Mouse (Mus musculus): ENCODE data around the gene Rapgef2. TPM values are rescaled to one million over a fixed set of nuclear protein-coding genes. Genes with fewer than 3 reads are reported as not detected.
A peak's percentile ranks its signal among the peaks of the same experiment; 100 is the strongest.

Gene Rapgef2
- polyA plus RNA-seq, 1 experiment from 2014 or later = 8.9 TPM

GRCm38 (mm10) chr3:79296586-79296985 lies 10.3 kb upstream of the Rapgef2 start:
- no peak for ATAC-seq
- H3K27me3 ChIP-seq = no peaks in the 10 kb centered on the region
- no peak overlapping the region for H3K4me2 ChIP-seq (replicated peaks)
- H3K27ac ChIP-seq = no peak overlapping the region
- H3K4me1 ChIP-seq (replicated peaks) = no peaks in the 10 kb centered on the region
- H3K9ac ChIP-seq (replicated peaks) = no peak overlapping the region
- H3K9me3 ChIP-seq = no peaks in the 10 kb centered on the region
- no peak overlapping the region for H3K4me3 ChIP-seq (replicated peaks)
- 87% methylated on average over 3 of the region's 3 CpGs for WGBS
- no peaks in the 10 kb centered on the region for H3K36me3 ChIP-seq

DNA sequence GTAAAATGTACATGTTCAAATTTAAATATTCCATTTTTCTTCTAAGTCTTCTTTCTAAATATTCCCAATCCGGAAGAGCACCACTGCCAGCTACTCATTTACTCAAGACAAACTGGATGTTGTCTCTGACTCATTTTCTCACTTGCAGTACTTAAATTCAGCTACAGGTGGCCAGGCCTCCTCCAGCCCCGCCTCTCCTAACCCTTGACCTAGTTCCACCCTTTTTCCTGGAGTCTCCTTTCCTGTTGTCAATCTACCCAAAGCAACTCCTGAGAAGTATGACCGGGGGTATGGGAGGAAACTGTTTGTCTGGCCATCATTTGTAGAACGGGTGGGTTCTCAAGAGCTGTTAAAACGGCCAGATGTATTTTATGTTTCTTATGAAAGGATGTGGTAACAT lies 9.7 kb upstream of the Rapgef2 start:
- no peak overlapping the region for H3K4me3 ChIP-seq (replicated peaks)
- no peak overlapping the region for H3K4me2 ChIP-seq (replicated peaks)
- H3K27me3 ChIP-seq = no peaks in the 10 kb centered on the region
- 74% methylated on average over 5 of the region's 5 CpGs for WGBS
- H3K27ac ChIP-seq = no peak overlapping the region
- no peak for ATAC-seq
- H3K36me3 ChIP-seq = no peaks in the 10 kb centered on the region
- no peak overlapping the region for H3K9ac ChIP-seq (replicated peaks)
- no peaks in the 10 kb centered on the region for H3K4me1 ChIP-seq (replicated peaks)
- no peaks in the 10 kb centered on the region for H3K9me3 ChIP-seq

- H3K4me2 ChIP-seq (replicated peaks) = no peak overlapping the region
- ATAC-seq = no peak
- H3K9ac ChIP-seq (replicated peaks) = no peak overlapping the region
- no peaks in the 10 kb centered on the region for H3K36me3 ChIP-seq
- no peak overlapping the region for H3K27ac ChIP-seq
- H3K27me3 ChIP-seq = 0 out of 2 replicates have a peak, but pooled peaks cover 2% of the 10 kb centered on the region
- WGBS = 89% methylated on average over 3 of the region's 3 CpGs
- H3K4me1 ChIP-seq (replicated peaks) = no peaks in the 10 kb centered on the region
- H3K4me3 ChIP-seq (replicated peaks) = no peak overlapping the region
- no peaks in the 10 kb centered on the region for H3K9me3 ChIP-seq
These were observed 8.4 kb upstream of the Rapgef2 start for GRCm38 (mm10) chr3:79294701-79295100.

- no peak for ATAC-seq
- no peaks in the 10 kb centered on the region for H3K9me3 ChIP-seq
- H3K4me1 ChIP-seq (replicated peaks) = no peaks in the 10 kb centered on the region; the same call in 1 of the 2 replicates
- no peaks in the 10 kb centered on the region for H3K36me3 ChIP-seq
- no peak overlapping the region for H3K9ac ChIP-seq (replicated peaks)
- 78% methylated on average over 4 of the region's 4 CpGs for WGBS
- peaks cover 17% of the 10 kb centered on the region for H3K27me3 ChIP-seq
- H3K4me2 ChIP-seq (replicated peaks) = no peak overlapping the region
- H3K4me3 ChIP-seq (replicated peaks) = no peak overlapping the region
- no peak overlapping the region for H3K27ac ChIP-seq
These were observed 6.7 kb upstream of the Rapgef2 start for GRCm38 (mm10) chr3:79293023-79293422.

- 76% methylated on average over 3 of the region's 3 CpGs for WGBS
- Histone ChIP-seq H3K27me3 (peaks cover 20% of the 10 kb centered on the region), H3K4me1 (replicated peaks) (peaks cover 23% of the 10 kb centered on the region), H3K9ac (replicated peaks) (no peak overlapping the region), H3K27ac (no peak overlapping the region), H3K9me3 (no peaks in the 10 kb centered on the region), H3K4me3 (replicated peaks) (no peak overlapping the region), H3K36me3 (no peaks in the 10 kb centered on the region), H3K4me2 (replicated peaks) (no peak overlapping the region)
- no peak for ATAC-seq
These were observed 2.7 kb upstream of the Rapgef2 start for GRCm38 (mm10) chr3:79289050-79289449.

DNA sequence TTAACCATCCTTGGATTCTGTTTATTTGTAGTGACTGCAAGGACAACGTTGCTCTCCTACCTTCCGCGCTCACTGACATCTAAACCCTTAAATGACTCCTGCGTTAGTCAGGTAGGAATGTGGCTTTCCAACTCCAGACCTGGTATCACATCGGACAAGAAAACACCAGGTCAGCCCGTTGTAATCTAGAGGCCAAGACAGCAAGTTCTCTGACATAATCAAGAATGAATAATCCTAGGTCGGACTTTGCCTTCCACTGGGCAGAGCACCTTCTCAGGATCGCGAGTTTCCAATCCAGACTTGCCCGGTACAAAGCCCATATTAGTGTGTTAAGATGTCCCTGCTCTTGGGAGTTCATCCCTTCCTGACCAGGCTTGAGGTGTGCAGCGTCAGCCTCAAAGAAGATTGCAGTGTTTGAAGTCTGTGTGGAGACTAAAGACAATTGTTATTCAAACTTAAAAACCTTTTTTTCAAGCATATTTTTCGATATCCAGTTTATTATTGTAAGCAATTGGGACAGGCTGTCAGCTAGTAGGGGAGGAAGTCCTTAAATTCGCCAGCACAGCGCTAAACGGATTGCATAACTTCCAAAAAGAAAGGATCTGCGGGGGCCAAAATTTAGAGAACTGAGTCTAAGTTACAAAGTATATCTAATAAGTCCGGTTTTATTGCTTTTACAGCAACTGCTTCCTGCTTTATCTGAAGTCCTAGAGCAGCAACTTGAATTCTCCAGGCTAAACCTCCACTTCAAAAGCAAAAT lies 1.6 kb upstream of the Rapgef2 start:
- Histone ChIP-seq H3K36me3 (no peaks in the 10 kb centered on the region), H3K27ac (peak overlapping the region; percentile 96), H3K4me1 (replicated peaks) (peaks cover 35% of the 10 kb centered on the region), H3K9me3 (no peaks in the 10 kb centered on the region), H3K9ac (replicated peaks) (peak overlapping the region; percentile 95), H3K4me3 (replicated peaks) (peak overlapping the region; percentile 91), H3K27me3 (peaks cover 20% of the 10 kb centered on the region), H3K4me2 (replicated peaks) (peak overlapping the region; percentile 96)
- WGBS = 15% methylated on average over 17 of the region's 17 CpGs
- no peak for ATAC-seq

DNA sequence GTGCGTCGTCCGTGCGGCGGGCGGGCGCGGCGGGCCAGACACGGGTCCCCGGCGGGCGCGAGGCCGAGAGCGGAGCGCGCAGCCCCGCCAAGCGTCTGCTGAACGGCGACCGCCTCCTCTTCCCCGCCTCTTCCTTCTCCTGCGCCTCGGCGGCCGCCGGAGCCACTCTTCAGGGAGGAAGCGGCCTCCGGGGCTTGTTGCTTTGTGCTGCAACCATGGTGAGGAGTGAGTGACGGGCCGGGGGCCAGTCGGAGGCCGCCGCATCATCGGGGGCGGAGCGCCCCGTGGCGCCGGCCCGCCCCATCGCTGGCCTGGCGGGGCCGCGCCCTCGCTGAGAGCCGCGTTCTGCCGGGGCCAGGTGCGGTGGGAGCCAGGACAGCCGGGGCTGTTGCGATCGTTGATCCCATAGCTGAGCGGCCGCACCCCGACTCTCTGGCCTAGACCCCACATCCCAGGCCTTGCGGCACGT lies 825 bp upstream of the Rapgef2 start:
- under 1% methylated on average over 53 of the region's 60 CpGs for WGBS
- Histone ChIP-seq H3K27me3 (peaks cover 20% of the 10 kb centered on the region), H3K4me3 (replicated peaks) (peak overlapping the region; percentile 91), H3K36me3 (no peaks in the 10 kb centered on the region), H3K9ac (replicated peaks) (peak overlapping the region; percentile 95), H3K4me2 (replicated peaks) (peak overlapping the region; percentile 96), H3K4me1 (replicated peaks) (peaks cover 42% of the 10 kb centered on the region), H3K27ac (peak overlapping the region; percentile 96), H3K9me3 (no peaks in the 10 kb centered on the region)
- ATAC-seq = peak; percentile 99

GRCm38 (mm10) chr3:79286031-79286375 lies 314 bp downstream of the Rapgef2 start:
- Histone ChIP-seq H3K4me1 (replicated peaks) (peaks cover 45% of the 10 kb centered on the region), H3K9ac (replicated peaks) (peak overlapping the region; percentile 95), H3K4me2 (replicated peaks) (peak overlapping the region; percentile 96), H3K9me3 (no peaks in the 10 kb centered on the region), H3K4me3 (replicated peaks) (peak overlapping the region; percentile 91), H3K27me3 (peaks cover 20% of the 10 kb centered on the region), H3K27ac (peak overlapping the region; percentile 96), H3K36me3 (no peaks in the 10 kb centered on the region)
- ATAC-seq = no peak
- under 1% methylated on average over 10 of the region's 10 CpGs for WGBS

- WGBS = 55% methylated on average over 13 of the region's 13 CpGs
- peaks cover 20% of the 10 kb centered on the region for H3K27me3 ChIP-seq
- peak overlapping the region; percentile 95 for H3K9ac ChIP-seq (replicated peaks)
- no peak overlapping the region for H3K27ac ChIP-seq
- H3K4me1 ChIP-seq (replicated peaks) = peaks cover 45% of the 10 kb centered on the region
- no peak for ATAC-seq
- no peaks in the 10 kb centered on the region for H3K9me3 ChIP-seq
- no peaks in the 10 kb centered on the region for H3K36me3 ChIP-seq
- H3K4me2 ChIP-seq (replicated peaks) = peak overlapping the region; percentile 96
- H3K4me3 ChIP-seq (replicated peaks) = peak overlapping the region; percentile 91
These were observed 1.1 kb downstream of the Rapgef2 start for GRCm38 (mm10) chr3:79285097-79285675.

DNA sequence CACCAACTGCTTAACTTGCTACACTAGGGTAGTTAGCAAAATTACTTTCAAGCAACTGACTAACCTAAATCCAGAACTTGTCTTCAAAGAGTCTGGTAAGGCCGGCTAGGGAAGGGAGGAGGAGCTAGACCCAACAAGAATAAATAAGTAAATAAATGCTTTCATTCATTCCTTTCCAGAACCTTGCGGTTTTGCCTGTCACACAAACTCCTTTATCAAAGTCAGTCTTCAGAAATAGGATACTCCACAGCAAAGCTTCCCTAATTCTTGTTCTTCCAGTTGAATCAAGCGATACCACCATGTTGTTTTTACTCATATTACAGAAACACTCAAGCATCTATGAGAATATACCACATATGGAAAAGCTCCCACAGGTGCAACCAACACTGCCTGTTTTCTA lies 2.3 kb downstream of the Rapgef2 start:
- Histone ChIP-seq H3K4me3 (replicated peaks) (no peak overlapping the region), H3K27ac (no peak overlapping the region), H3K36me3 (no peaks in the 10 kb centered on the region), H3K4me2 (replicated peaks) (peak overlapping the region; percentile 96), H3K9me3 (no peaks in the 10 kb centered on the region), H3K27me3 (peaks cover 13% of the 10 kb centered on the region), H3K9ac (replicated peaks) (no peak overlapping the region), H3K4me1 (replicated peaks) (peaks cover 45% of the 10 kb centered on the region)
- no peak for ATAC-seq
- 82% methylated on average over 3 of the region's 3 CpGs for WGBS

GRCm38 (mm10) chr3:79283031-79283430 lies 3.3 kb downstream of the Rapgef2 start:
- 42% methylated on average over 2 of the region's 2 CpGs for WGBS
- no peak overlapping the region for H3K9ac ChIP-seq (replicated peaks)
- H3K4me1 ChIP-seq (replicated peaks) = peaks cover 45% of the 10 kb centered on the region
- H3K27me3 ChIP-seq = 0 out of 2 replicates have a peak, but pooled peaks cover 4% of the 10 kb centered on the region
- no peaks in the 10 kb centered on the region for H3K36me3 ChIP-seq
- H3K27ac ChIP-seq = no peak overlapping the region
- no peaks in the 10 kb centered on the region for H3K9me3 ChIP-seq
- H3K4me2 ChIP-seq (replicated peaks) = no peak overlapping the region
- ATAC-seq = no peak
- H3K4me3 ChIP-seq (replicated peaks) = no peak overlapping the region

DNA sequence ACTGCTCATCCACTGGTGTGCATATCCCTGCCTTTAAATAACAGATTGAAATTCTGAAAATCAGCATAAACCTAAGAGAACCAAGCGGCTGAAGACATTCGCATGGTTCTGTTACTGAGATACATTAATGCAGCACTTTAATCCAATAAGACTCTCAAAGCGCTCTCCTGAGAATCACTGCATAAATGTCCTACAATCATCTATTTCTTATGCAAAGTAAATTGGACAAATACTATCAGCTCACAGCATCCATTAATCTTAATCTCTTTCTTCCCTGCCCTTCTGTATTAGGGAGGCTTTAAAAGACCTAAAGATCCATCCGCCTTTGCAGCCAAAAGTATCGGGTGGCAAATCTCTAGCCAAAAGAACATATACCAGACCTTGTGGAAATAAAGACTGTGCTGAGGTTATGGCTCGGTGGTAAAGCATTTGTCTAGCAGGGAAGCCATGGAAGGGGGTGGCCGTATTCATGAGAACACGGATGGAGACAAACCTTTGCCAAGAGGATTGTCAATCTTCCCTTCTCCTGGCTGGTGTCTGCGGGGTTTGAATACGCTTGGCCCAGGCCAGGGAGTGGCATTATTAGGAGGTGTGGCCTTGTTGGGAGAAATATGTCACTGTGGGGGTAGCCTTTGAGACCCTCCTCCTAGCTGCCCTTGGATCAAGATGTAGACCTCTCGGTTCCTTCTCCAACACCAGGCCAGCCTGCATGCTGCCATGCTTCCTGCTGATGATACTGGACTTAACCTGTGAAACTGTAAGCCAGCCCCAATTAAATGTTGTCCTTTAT lies 10.3 kb downstream of the Rapgef2 start:
- H3K4me3 ChIP-seq (replicated peaks) = no peak overlapping the region
- H3K4me1 ChIP-seq (replicated peaks) = peaks cover 32% of the 10 kb centered on the region
- peak overlapping the region; percentile 21 for H3K27ac ChIP-seq
- ATAC-seq = peak; percentile 51
- no peaks in the 10 kb centered on the region for H3K36me3 ChIP-seq
- 36% methylated on average over 11 of the region's 11 CpGs for WGBS
- no peaks in the 10 kb centered on the region for H3K9me3 ChIP-seq
- H3K27me3 ChIP-seq = no peaks in the 10 kb centered on the region
- no peak overlapping the region for H3K9ac ChIP-seq (replicated peaks)
- 0 out of 2 replicates have a peak overlapping the region, but pooled peaks have one; percentile 5 for H3K4me2 ChIP-seq (replicated peaks)
